Mouse (Mus musculus) bone marrow macrophage, adult 2 months (primary cell): ENCODE results near the gene Ampd1.

ENCODE experiments used
- CTCF ChIP-seq: IDR thresholded peaks from 2 replicates; pipeline ENCODE4 v1.5.1; 2012; ENCODE audit warnings: low read depth, mild to moderate bottlenecking, low read length, moderate library complexity
- POLR2A ChIP-seq: IDR thresholded peaks from 2 replicates; pipeline ENCODE4 v1.6.1; 2012; ENCODE audit warnings: mild to moderate bottlenecking, low read depth, low read length, borderline replicate concordance

DNA sequence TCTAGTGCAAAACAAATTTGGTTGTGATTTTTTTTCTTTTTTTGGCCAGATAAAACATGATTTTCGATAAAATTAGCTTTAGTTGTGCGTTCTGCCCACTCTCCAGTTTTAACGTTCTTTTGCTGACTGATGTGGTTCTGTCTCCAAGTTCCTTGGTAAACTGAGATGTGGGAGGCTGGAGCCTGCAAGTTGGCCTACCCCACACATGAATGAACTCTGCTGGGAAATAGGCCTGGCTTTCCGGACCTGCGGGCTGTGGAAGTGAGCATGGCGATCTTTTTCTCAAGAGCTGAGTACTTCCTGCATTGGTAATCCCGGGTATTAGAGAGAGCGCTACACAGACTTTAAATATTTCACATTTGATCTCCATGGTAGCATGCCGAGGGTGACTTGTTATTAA, 2.1 kb downstream of the Ampd1 start:
- TF ChIP-seq CTCF (no peak), POLR2A (no peak)
